In the genomic region with DNA sequence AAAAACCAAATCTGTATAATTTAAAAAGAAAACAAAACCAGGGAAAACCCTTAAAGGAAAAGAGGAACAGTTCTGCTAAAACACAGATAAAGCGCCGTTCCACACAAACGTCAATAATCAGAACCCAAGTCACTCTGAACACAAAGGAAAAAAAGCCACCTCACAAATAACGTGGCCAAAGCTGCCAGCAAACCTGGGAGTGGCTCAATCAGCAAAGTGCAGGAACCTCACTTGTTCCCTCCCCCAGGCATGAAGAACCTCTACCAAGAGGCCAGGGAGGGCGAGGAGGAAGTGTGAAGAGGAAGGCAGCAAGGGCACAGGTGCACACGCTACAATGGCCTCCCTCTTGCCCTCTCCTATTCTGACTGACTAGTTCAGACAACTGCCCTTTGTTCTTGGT, we compare ENCODE assay signal across 11 mouse cellular contexts. TPM values are rescaled to one million over a fixed set of nuclear protein-coding genes. Genes with fewer than 3 reads are reported as not detected.
DNase-seq lines count a peak whose midpoint lies in the region; ATAC-seq and TF ChIP-seq lines count a peak whose summit lies in the region.
"Had no signal": no experiment of that assay in that cellular context is flagged by ENCODE, and none has a peak within 500 bp of the region (broad histone marks: within the 10 kb centered on the region; RNA-seq: fewer than 3 reads in every experiment).

No protein-coding gene starts in this region.

- no peak overlapping the region for H3K4me3 ChIP-seq in stomach, postnatal 0 days (ENCODE audit: low read depth, low read length)
- H3K4me3 ChIP-seq in limb, embryonic 10.5 days, result no peak overlapping the region
- no peak overlapping the region for H3K4me3 ChIP-seq in hindbrain, embryonic 16.5 days (ENCODE audit: low read length)
- no peak overlapping the region for H3K4me3 ChIP-seq in heart, embryonic 10.5 days
- H3K4me3 ChIP-seq: hindbrain, embryonic 12.5 days; limb, embryonic 12.5 days; midbrain, embryonic 15.5 days had no signal

- no peaks in the 10 kb centered on the region for H3K9me3 ChIP-seq in stomach, postnatal 0 days (ENCODE audit: control insufficient read depth, low read length)
- H3K9me3 ChIP-seq in limb, embryonic 10.5 days (replicated peaks), result no peaks in the 10 kb centered on the region
- H3K9me3 ChIP-seq in hindbrain, embryonic 16.5 days (ENCODE audit: control insufficient read depth, low read length), result no peaks in the 10 kb centered on the region
- no peaks in the 10 kb centered on the region for H3K9me3 ChIP-seq in heart, embryonic 10.5 days
- H3K9me3 ChIP-seq: hindbrain, embryonic 12.5 days; limb, embryonic 12.5 days; midbrain, embryonic 15.5 days had no signal

- peak overlapping the region; percentile 69 for H3K27ac ChIP-seq in stomach, postnatal 0 days (replicated peaks)
- H3K27ac ChIP-seq in limb, embryonic 10.5 days, result no peak overlapping the region
- no peak overlapping the region for H3K27ac ChIP-seq in hindbrain, embryonic 16.5 days (ENCODE audit: low read depth, low read length)
- no peak overlapping the region for H3K27ac ChIP-seq in heart, embryonic 10.5 days
- H3K27ac ChIP-seq: hindbrain, embryonic 12.5 days; limb, embryonic 12.5 days; midbrain, embryonic 15.5 days had no signal

- DNase-seq in MEL-GATA-1-ER (ENCODE audit: extremely low read depth, low read depth), result peak; percentile 72
- DNase-seq in lung, postnatal 10 days, result peak; percentile 16
- peak; percentile 77 for DNase-seq in stomach, postnatal 0 days (ENCODE audit: low spot score)
- no peak for DNase-seq in limb, embryonic 10.5 days (ENCODE audit: low spot score)
- DNase-seq in heart, embryonic 10.5 days (ENCODE audit: low spot score), result no peak
- DNase-seq: kidney, postnatal 14 days had no signal

- H3K36me3 ChIP-seq in stomach, postnatal 0 days (ENCODE audit: control insufficient read depth, insufficient read depth, low read length), result peaks cover 6% of the 10 kb centered on the region
- H3K36me3 ChIP-seq in limb, embryonic 10.5 days, result peaks cover 75% of the 10 kb centered on the region
- H3K36me3 ChIP-seq in hindbrain, embryonic 16.5 days (ENCODE audit: control insufficient read depth, insufficient read depth, low read length), result peaks cover 18% of the 10 kb centered on the region
- H3K36me3 ChIP-seq in heart, embryonic 10.5 days, result peaks cover 55% of the 10 kb centered on the region

- H3K9ac ChIP-seq in stomach, postnatal 0 days (ENCODE audit: low read length), result no peak overlapping the region
- no peak overlapping the region for H3K9ac ChIP-seq in hindbrain, embryonic 16.5 days (ENCODE audit: low read depth, low read length)
- H3K9ac ChIP-seq: hindbrain, embryonic 12.5 days; limb, embryonic 12.5 days; midbrain, embryonic 15.5 days had no signal

- peak; percentile 69 to 80 for ATAC-seq in hematopoietic stem cell, adult 5-6 weeks (replicated peaks in 1 of 2; ENCODE audit: insufficient read depth in 1 of 2, low FRiP score in 2 of 2, low TSS enrichment in 1 of 2, low read depth in 1 of 2, poor library complexity in 2 of 2, severe bottlenecking in 2 of 2)
- peak; percentile 81 for ATAC-seq in stomach, postnatal 0 days (ENCODE audit: low FRiP score, low TSS enrichment)
- ATAC-seq in hindbrain, embryonic 16.5 days, result no peak
- ATAC-seq: midbrain, embryonic 15.5 days had no signal

- TF ChIP-seq CTCF in stomach, postnatal 0 days (IDR thresholded peaks at IDR 0.05; ENCODE audit: low read depth), result no peak

- 52% methylated on average over 6 of the region's 6 CpGs for WGBS in stomach, postnatal 0 days
- WGBS in limb, embryonic 10.5 days, result 92% methylated on average over 6 of the region's 6 CpGs
- 89% methylated on average over 6 of the region's 6 CpGs for WGBS in hindbrain, embryonic 16.5 days
- WGBS in heart, embryonic 10.5 days, result 89% methylated on average over 6 of the region's 6 CpGs

- H3K4me2 ChIP-seq in stomach, postnatal 0 days (replicated peaks; ENCODE audit: low read depth), result no peak overlapping the region
- no peak overlapping the region for H3K4me2 ChIP-seq in hindbrain, embryonic 16.5 days (ENCODE audit: low read length)
- H3K4me2 ChIP-seq: hindbrain, embryonic 12.5 days; limb, embryonic 12.5 days; midbrain, embryonic 15.5 days had no signal

- H3K4me1 ChIP-seq in stomach, postnatal 0 days (replicated peaks; ENCODE audit: control insufficient read depth, insufficient read depth), result no peaks in the 10 kb centered on the region; the same call in 1 of the 2 replicates
- H3K4me1 ChIP-seq in limb, embryonic 10.5 days, result peaks cover 6% of the 10 kb centered on the region
- no peaks in the 10 kb centered on the region for H3K4me1 ChIP-seq in hindbrain, embryonic 16.5 days (ENCODE audit: control insufficient read depth, insufficient read depth, low read depth, low read length)
- peaks cover 6% of the 10 kb centered on the region for H3K4me1 ChIP-seq in heart, embryonic 10.5 days
- H3K4me1 ChIP-seq: limb, embryonic 12.5 days; midbrain, embryonic 15.5 days had no signal

- no peak for TF ChIP-seq EP300 in stomach, postnatal 0 days (optimal IDR thresholded peaks at IDR 0.05)

- H3K27me3 ChIP-seq in stomach, postnatal 0 days (ENCODE audit: control insufficient read depth, insufficient read depth, low read length), result no peaks in the 10 kb centered on the region
- no peaks in the 10 kb centered on the region for H3K27me3 ChIP-seq in limb, embryonic 10.5 days (ENCODE audit: low read depth, poor library complexity, severe bottlenecking)
- no peaks in the 10 kb centered on the region for H3K27me3 ChIP-seq in hindbrain, embryonic 16.5 days (replicated peaks; ENCODE audit: control insufficient read depth, insufficient read depth, low read length)
- no peaks in the 10 kb centered on the region for H3K27me3 ChIP-seq in heart, embryonic 10.5 days (ENCODE audit: insufficient read depth, poor library complexity, severe bottlenecking)
- H3K27me3 ChIP-seq: hindbrain, embryonic 12.5 days; limb, embryonic 12.5 days; midbrain, embryonic 15.5 days had no signal

RNA-seq across cellular contexts. Expression of a gene that starts 26.4 kb away (rescaled TPM):
- 0.55 TPM in 1 of 2 replicates, not detected in the other for total RNA-seq in hematopoietic stem cell, adult 5-6 weeks (2017)
- 11.1 and 12.8 TPM in 2 replicates for polyA plus RNA-seq in stomach, postnatal 0 days (2015; fragmentation: Nextera tagmentation; extraction: Ambion mirVana)
- 0.23 and 0.31 TPM in 2 replicates for polyA plus RNA-seq in limb, embryonic 10.5 days (2016; fragmentation: Nextera tagmentation; extraction: Ambion mirVana)
- polyA plus RNA-seq in hindbrain, embryonic 16.5 days (2015; fragmentation: Nextera tagmentation; extraction: Ambion mirVana), result 0.19 and 0.22 TPM in 2 replicates
- 0.94 and 1.1 TPM in 2 replicates for polyA plus RNA-seq in heart, embryonic 10.5 days (2016; fragmentation: Nextera tagmentation; extraction: Ambion mirVana)

RNA-seq across cellular contexts. Expression of a gene that starts 44.3 kb away (rescaled TPM):
- total RNA-seq in hematopoietic stem cell, adult 5-6 weeks (2017), result 38.1 and 40.0 TPM in 2 replicates
- polyA plus RNA-seq in stomach, postnatal 0 days (2015; fragmentation: Nextera tagmentation; extraction: Ambion mirVana), result 45.2 and 47.4 TPM in 2 replicates
- polyA plus RNA-seq in limb, embryonic 10.5 days (2016; fragmentation: Nextera tagmentation; extraction: Ambion mirVana), result 50.5 and 61.4 TPM in 2 replicates
- 19.0 and 20.0 TPM in 2 replicates for polyA plus RNA-seq in hindbrain, embryonic 16.5 days (2015; fragmentation: Nextera tagmentation; extraction: Ambion mirVana)
- 55.9 and 69.2 TPM in 2 replicates for polyA plus RNA-seq in heart, embryonic 10.5 days (2016; fragmentation: Nextera tagmentation; extraction: Ambion mirVana)

Comparison
In these comparisons a context has a peak if more than half of its experiments do, and no peak if none do; other contexts are left out.
1. DNase-seq: peak in MEL-GATA-1-ER (single experiment), lung, postnatal 10 days (single experiment) and stomach, postnatal 0 days (single experiment); none in limb, embryonic 10.5 days (single experiment) and heart, embryonic 10.5 days (single experiment).